Mouse (Mus musculus): ENCODE data around the gene St3gal5. TPM values are rescaled to one million over a fixed set of nuclear protein-coding genes. Genes with fewer than 3 reads are reported as not detected.

Gene St3gal5
- total RNA-seq, 4 experiments from 2014 or later = 48.5 to 85.9 (median 71.1) TPM

- DNase-seq (ENCODE audit: low spot score in 2 of 2) = no peak
Measured at GRCm38 (mm10) chr6:72203279-72203678, 105.9 kb downstream of the St3gal5 start.

Other genes starting within 250 kb of the St3gal5 start
- gene Ptcd3, start 188.8 kb upstream of the St3gal5 start, total RNA-seq (2022) = 10 to 100 TPM; 54.4 to 58.1 (median 55.9) TPM
- gene Polr1a, start 188.5 kb upstream of the St3gal5 start, total RNA-seq (2022) = 10 to 100 TPM; 29.0 to 37.6 (median 35.8) TPM
- 1 to 10 TPM; 2.5 to 3.6 (median 3.2) TPM for gene Atoh8, start 138.0 kb downstream of the St3gal5 start, total RNA-seq (2022)
- gene Sftpb, start 207.0 kb downstream of the St3gal5 start, total RNA-seq (2022) = not detected
- gene Usp39, start 247.6 kb downstream of the St3gal5 start, total RNA-seq (2022) = 10 to 100 TPM; 18.0 to 21.4 (median 19.6) TPM
- 1 to 10 TPM; 7.7 to 9.6 (median 8.8) TPM for gene 0610030E20Rik, start 249.7 kb downstream of the St3gal5 start, total RNA-seq (2022)